Mouse (Mus musculus): ENCODE results near the gene Ccdc36. TPM values are rescaled to one million over a fixed set of nuclear protein-coding genes. Genes with fewer than 3 reads are reported as not detected.

Gene Ccdc36
- polyA plus RNA-seq (2015; fragmentation: Illumina TruSeq; extraction: RNeasy Lipid Tissue Mini Kit (QIAGEN cat#74804); ENCODE audit: insufficient read depth, low replicate concordance): 0.10 TPM

GRCm38 (mm10) chr9:108428384-108428783 lies at the start of gene Ccdc36:
Gene Ccdc36, minus strand, starts transcription at chr9:108428484.

GRCm38 (mm10) chr9:108461181-108461631 lies 32.9 kb upstream of the Ccdc36 start, which contains the start of gene Klhdc8b:
Gene Klhdc8b, minus strand, starts transcription at chr9:108461581.

GRCm38 (mm10) chr9:108460319-108461178 lies 32.3 kb upstream of the Ccdc36 start, which contains the start of gene Ccdc71:
Gene Ccdc71, plus strand, starts transcription at chr9:108460527.

GRCm38 (mm10) chr9:108436182-108436581 lies 7.9 kb upstream of the Ccdc36 start, which contains the start of gene BC048562:
Gene BC048562, plus strand, starts transcription at chr9:108436482.

GRCm38 (mm10) chr9:108392676-108393075 lies 35.6 kb downstream of the Ccdc36 start, which contains the start of gene 1700102P08Rik:
Gene 1700102P08Rik, plus strand, starts transcription at chr9:108392805.

Other genes with a start within 250 kb of the Ccdc36 start
- gene Bsn, start 238.1 kb downstream of the Ccdc36 start, polyA plus RNA-seq (2015; fragmentation: Illumina TruSeq; extraction: RNeasy Lipid Tissue Mini Kit (QIAGEN cat#74804); ENCODE audit: insufficient read depth, low replicate concordance): 0.25 TPM
- 19.5 TPM for gene Dag1, start 164.5 kb downstream of the Ccdc36 start, polyA plus RNA-seq (2015; fragmentation: Illumina TruSeq; extraction: RNeasy Lipid Tissue Mini Kit (QIAGEN cat#74804); ENCODE audit: insufficient read depth, low replicate concordance)
- 10.3 TPM for gene Nicn1, start 138.1 kb downstream of the Ccdc36 start, polyA plus RNA-seq (2015; fragmentation: Illumina TruSeq; extraction: RNeasy Lipid Tissue Mini Kit (QIAGEN cat#74804); ENCODE audit: insufficient read depth, low replicate concordance)
- 7.1 TPM for gene Amt, start 131.6 kb downstream of the Ccdc36 start, polyA plus RNA-seq (2015; fragmentation: Illumina TruSeq; extraction: RNeasy Lipid Tissue Mini Kit (QIAGEN cat#74804); ENCODE audit: insufficient read depth, low replicate concordance)
- gene Rhoa, start 122.4 kb downstream of the Ccdc36 start, polyA plus RNA-seq (2015; fragmentation: Illumina TruSeq; extraction: RNeasy Lipid Tissue Mini Kit (QIAGEN cat#74804); ENCODE audit: insufficient read depth, low replicate concordance): 589 TPM
- 28.2 TPM for gene Tcta, start 122.3 kb downstream of the Ccdc36 start, polyA plus RNA-seq (2015; fragmentation: Illumina TruSeq; extraction: RNeasy Lipid Tissue Mini Kit (QIAGEN cat#74804); ENCODE audit: insufficient read depth, low replicate concordance)
- 346 TPM for gene Gpx1, start 89.6 kb downstream of the Ccdc36 start, polyA plus RNA-seq (2015; fragmentation: Illumina TruSeq; extraction: RNeasy Lipid Tissue Mini Kit (QIAGEN cat#74804); ENCODE audit: insufficient read depth, low replicate concordance)
- 112 TPM for gene Usp4, start 80.6 kb downstream of the Ccdc36 start, polyA plus RNA-seq (2015; fragmentation: Illumina TruSeq; extraction: RNeasy Lipid Tissue Mini Kit (QIAGEN cat#74804); ENCODE audit: insufficient read depth, low replicate concordance)
- 3.8 TPM for gene 1700102P08Rik, start 35.7 kb downstream of the Ccdc36 start, polyA plus RNA-seq (2015; fragmentation: Illumina TruSeq; extraction: RNeasy Lipid Tissue Mini Kit (QIAGEN cat#74804); ENCODE audit: insufficient read depth, low replicate concordance)
- gene BC048562, start 8.0 kb upstream of the Ccdc36 start, polyA plus RNA-seq (2015; fragmentation: Illumina TruSeq; extraction: RNeasy Lipid Tissue Mini Kit (QIAGEN cat#74804); ENCODE audit: insufficient read depth, low replicate concordance): not detected
- gene Ccdc71, start 32.0 kb upstream of the Ccdc36 start, polyA plus RNA-seq (2015; fragmentation: Illumina TruSeq; extraction: RNeasy Lipid Tissue Mini Kit (QIAGEN cat#74804); ENCODE audit: insufficient read depth, low replicate concordance): 13.7 TPM
- 8.7 TPM for gene Klhdc8b, start 33.1 kb upstream of the Ccdc36 start, polyA plus RNA-seq (2015; fragmentation: Illumina TruSeq; extraction: RNeasy Lipid Tissue Mini Kit (QIAGEN cat#74804); ENCODE audit: insufficient read depth, low replicate concordance)
- gene Lamb2, start 51.3 kb upstream of the Ccdc36 start, polyA plus RNA-seq (2015; fragmentation: Illumina TruSeq; extraction: RNeasy Lipid Tissue Mini Kit (QIAGEN cat#74804); ENCODE audit: insufficient read depth, low replicate concordance): 11.6 TPM
- gene Usp19, start 62.1 kb upstream of the Ccdc36 start, polyA plus RNA-seq (2015; fragmentation: Illumina TruSeq; extraction: RNeasy Lipid Tissue Mini Kit (QIAGEN cat#74804); ENCODE audit: insufficient read depth, low replicate concordance): 83.1 TPM
- gene Qars, start 79.2 kb upstream of the Ccdc36 start, polyA plus RNA-seq (2015; fragmentation: Illumina TruSeq; extraction: RNeasy Lipid Tissue Mini Kit (QIAGEN cat#74804); ENCODE audit: insufficient read depth, low replicate concordance): 137 TPM
- gene Qrich1, start 88.3 kb upstream of the Ccdc36 start, polyA plus RNA-seq (2015; fragmentation: Illumina TruSeq; extraction: RNeasy Lipid Tissue Mini Kit (QIAGEN cat#74804); ENCODE audit: insufficient read depth, low replicate concordance): 119 TPM
- gene Impdh2, start 131.8 kb upstream of the Ccdc36 start, polyA plus RNA-seq (2015; fragmentation: Illumina TruSeq; extraction: RNeasy Lipid Tissue Mini Kit (QIAGEN cat#74804); ENCODE audit: insufficient read depth, low replicate concordance): 139 TPM
- gene Ndufaf3, start 138.9 kb upstream of the Ccdc36 start, polyA plus RNA-seq (2015; fragmentation: Illumina TruSeq; extraction: RNeasy Lipid Tissue Mini Kit (QIAGEN cat#74804); ENCODE audit: insufficient read depth, low replicate concordance): 8.6 TPM
- 58.1 TPM for gene Dalrd3, start 141.4 kb upstream of the Ccdc36 start, polyA plus RNA-seq (2015; fragmentation: Illumina TruSeq; extraction: RNeasy Lipid Tissue Mini Kit (QIAGEN cat#74804); ENCODE audit: insufficient read depth, low replicate concordance)
- 11.5 TPM for gene Wdr6, start 150.3 kb upstream of the Ccdc36 start, polyA plus RNA-seq (2015; fragmentation: Illumina TruSeq; extraction: RNeasy Lipid Tissue Mini Kit (QIAGEN cat#74804); ENCODE audit: insufficient read depth, low replicate concordance)
- 0.48 TPM for gene P4htm, start 169.2 kb upstream of the Ccdc36 start, polyA plus RNA-seq (2015; fragmentation: Illumina TruSeq; extraction: RNeasy Lipid Tissue Mini Kit (QIAGEN cat#74804); ENCODE audit: insufficient read depth, low replicate concordance)
- gene Arih2, start 220.9 kb upstream of the Ccdc36 start, polyA plus RNA-seq (2015; fragmentation: Illumina TruSeq; extraction: RNeasy Lipid Tissue Mini Kit (QIAGEN cat#74804); ENCODE audit: insufficient read depth, low replicate concordance): 75.7 TPM
- 30.9 TPM for gene Slc25a20, start 233.6 kb upstream of the Ccdc36 start, polyA plus RNA-seq (2015; fragmentation: Illumina TruSeq; extraction: RNeasy Lipid Tissue Mini Kit (QIAGEN cat#74804); ENCODE audit: insufficient read depth, low replicate concordance)